Comparison of ENCODE assay signal across 9 mouse cellular contexts in the genomic region with DNA sequence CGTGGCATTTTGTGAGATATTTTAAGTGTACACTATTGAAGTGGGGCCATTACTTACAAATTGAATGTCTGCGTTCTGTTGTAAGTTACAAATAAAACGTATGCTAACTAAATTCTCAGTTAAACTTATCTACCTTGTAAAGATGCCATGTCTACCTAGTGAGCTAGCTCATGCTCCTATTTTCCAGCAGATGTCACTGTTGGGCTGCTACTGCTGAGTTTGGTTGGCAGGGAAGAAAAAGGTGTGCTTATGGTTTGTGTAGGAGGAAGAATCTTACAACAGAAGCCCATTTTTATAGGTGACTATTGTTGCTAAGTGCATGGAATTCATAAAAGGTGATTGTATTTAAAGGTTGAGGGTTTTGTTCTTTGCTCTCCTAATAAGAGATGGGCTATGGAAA. TPM values are rescaled to one million over a fixed set of nuclear protein-coding genes. Genes with fewer than 3 reads are reported as not detected.
DNase-seq lines count a peak whose midpoint lies in the region; ATAC-seq and TF ChIP-seq lines count a peak whose summit lies in the region.
"Had no signal": no experiment of that assay in that cellular context is flagged by ENCODE, and none has a peak within 500 bp of the region (broad histone marks: within the 10 kb centered on the region; RNA-seq: fewer than 3 reads in every experiment).

No protein-coding gene starts in this region.

- H3K36me3 ChIP-seq in heart, adult 2 months (ENCODE audit: control insufficient read depth, insufficient read depth, low read length): peaks cover 3% of the 10 kb centered on the region; the same call in 1 of the 2 replicates
- H3K36me3 ChIP-seq in thymus, adult 2 months (ENCODE audit: control insufficient read depth, insufficient read depth, low read length): 0 out of 2 replicates have a peak, but pooled peaks cover 4% of the 10 kb centered on the region

- TF ChIP-seq POLR2A in heart, adult 2 months (IDR thresholded peaks at IDR 0.05; ENCODE audit: insufficient read depth, low read depth, low read length): no peak
- no peak for TF ChIP-seq POLR2A in thymus, adult 2 months (IDR thresholded peaks at IDR 0.05; ENCODE audit: control insufficient read depth, extremely low read depth, insufficient read depth, low read length, poor library complexity)
- TF ChIP-seq POLR2A in cortical plate, adult 2 months (IDR thresholded peaks at IDR 0.05; ENCODE audit: extremely low read depth, insufficient read depth, low read length): no peak

- no peak for ATAC-seq in activated CD4-positive, CD25-positive, alpha-beta regulatory T cell, adult 4 months

- H3K4me3 ChIP-seq in heart, adult 2 months: no peak overlapping the region
- H3K4me3 ChIP-seq in thymus, adult 2 months (ENCODE audit: control insufficient read depth, insufficient read depth, low read length): no peak overlapping the region
- no peak overlapping the region for H3K4me3 ChIP-seq in cortical plate, adult 2 months (ENCODE audit: insufficient read depth, low read length)
- H3K4me3 ChIP-seq: embryonic facial prominence, embryonic 12.5 days had no signal

- H3K9ac ChIP-seq in heart, adult 2 months (ENCODE audit: low read depth, low read length): no peak overlapping the region
- H3K9ac ChIP-seq: embryonic facial prominence, embryonic 12.5 days had no signal

- no peak for TF ChIP-seq EP300 in heart, adult 2 months (IDR thresholded peaks at IDR 0.05; ENCODE audit: insufficient read depth, low read depth, low read length)

- DNase-seq in heart, adult 2 months: no peak
- no peak for DNase-seq in heart, adult 9 months (ENCODE audit: low spot score in 2 of 2)
- DNase-seq in thymus, adult 2 months: peak; percentile 21
- no peak for DNase-seq in thymus, adult 18-20 months
- DNase-seq in lung, postnatal 14 days: peak; percentile 22
- DNase-seq in gastrocnemius, postnatal 4 days (ENCODE audit: low spot score in 2 of 2): no peak

- H3K27ac ChIP-seq in heart, adult 2 months: no peak overlapping the region
- H3K27ac ChIP-seq in thymus, adult 2 months (ENCODE audit: control insufficient read depth, insufficient read depth, low read length): no peak overlapping the region
- H3K27ac ChIP-seq in cortical plate, adult 2 months (ENCODE audit: insufficient read depth, low read length): no peak overlapping the region
- H3K27ac ChIP-seq: embryonic facial prominence, embryonic 12.5 days had no signal

- no peaks in the 10 kb centered on the region for H3K27me3 ChIP-seq in heart, adult 2 months (ENCODE audit: control insufficient read depth, insufficient read depth, low read length)
- no peaks in the 10 kb centered on the region for H3K27me3 ChIP-seq in thymus, adult 2 months (ENCODE audit: control insufficient read depth, insufficient read depth, low read length)
- H3K27me3 ChIP-seq: embryonic facial prominence, embryonic 12.5 days had no signal

- peaks cover 2% of the 10 kb centered on the region; the same call in 1 of the 2 replicates for H3K79me2 ChIP-seq in heart, adult 2 months (replicated peaks; ENCODE audit: control insufficient read depth, insufficient read depth, low read length)

- no peaks in the 10 kb centered on the region for H3K4me1 ChIP-seq in heart, adult 2 months (ENCODE audit: control insufficient read depth, insufficient read depth, low read length)
- no peaks in the 10 kb centered on the region for H3K4me1 ChIP-seq in thymus, adult 2 months (replicated peaks; ENCODE audit: control insufficient read depth, insufficient read depth, low read length)
- peaks cover 3% of the 10 kb centered on the region; the same call in 1 of the 2 replicates for H3K4me1 ChIP-seq in cortical plate, adult 2 months (ENCODE audit: control insufficient read depth, insufficient read depth, low read length)
- H3K4me1 ChIP-seq: embryonic facial prominence, embryonic 12.5 days had no signal

- 67% methylated on average over 3 of the region's 3 CpGs for WGBS in heart, adult 2 months
- 87% methylated on average over 3 of the region's 3 CpGs for WGBS in thymus, adult 2 months

- intact Hi-C loops in heart, adult 2 months (cut with DNase I): loop anchor here (2.0 to 5.0 kb wide), 2 partner anchors 97 to 146 kb away; no protein-coding TSS in a partner anchor

- TF ChIP-seq CTCF in heart, adult 2 months (IDR thresholded peaks at IDR 0.05): peak; percentile 92
- no peak for TF ChIP-seq CTCF in thymus, adult 2 months (IDR thresholded peaks at IDR 0.05; ENCODE audit: borderline replicate concordance, control insufficient read depth, extremely low read depth, insufficient read depth, low read length, poor library complexity)
- TF ChIP-seq CTCF in cortical plate, adult 2 months (IDR thresholded peaks at IDR 0.05; ENCODE audit: extremely low read depth, insufficient read depth, low read length): peak; percentile 90

RNA-seq across cellular contexts. Expression of a gene that starts 49.2 kb away (rescaled TPM):
- 10 to 100 TPM; 14.7 to 15.3 TPM for total RNA-seq in heart, adult 2 months (2021)
- polyA plus RNA-seq in heart, adult 2 months (2012; rRNA removed): 12.7 and 15.4 TPM in 2 replicates
- polyA plus RNA-seq in thymus, adult 2 months (2012; rRNA removed): 35.0 and 41.7 TPM in 2 replicates
- 33.4 and 34.4 TPM in 2 replicates for polyA plus RNA-seq in cortical plate, adult 2 months (2012; rRNA removed)
- polyA plus RNA-seq in activated CD4-positive, CD25-positive, alpha-beta regulatory T cell, adult 4 months (2017; shearing (Covaris generic)): 10 to 100 TPM; 22.4 to 29.1 TPM
- total RNA-seq in gastrocnemius, postnatal 4 days (2021): 10 to 100 TPM; 23.4 to 26.6 TPM

Comparison
In these comparisons a context has a peak if more than half of its experiments do, and no peak if none do; other contexts are left out.
1. DNase-seq: peak in thymus, adult 2 months (single experiment) and lung, postnatal 14 days (single experiment); none in heart, adult 2 months (0 of 2), heart, adult 9 months (0 of 2), thymus, adult 18-20 months (0 of 2) and gastrocnemius, postnatal 4 days (0 of 2).